Mouse (Mus musculus): ENCODE measurements around the gene Rcor1.

Rcor1 gene

GRCm38 (mm10) chr12:111135953-111136352, 96.8 kb downstream of the Rcor1 start:
- peaks cover 5% of the 10 kb centered on the region; the same call in 1 of the 2 replicates for H3K9me3 ChIP-seq (ENCODE audit: low read length)
- TF ChIP-seq CTCF (conservative IDR thresholded peaks at IDR 0.05; ENCODE audit: low read length), result no peak
- no peak for TF ChIP-seq POU5F1 (IDR thresholded peaks at IDR 0.05; ENCODE audit: borderline replicate concordance, low read length)
- no peak for TF ChIP-seq NANOG (IDR thresholded peaks at IDR 0.05; ENCODE audit: borderline replicate concordance, low read length)
- no peak overlapping the region for H3K4me3 ChIP-seq (replicated peaks; ENCODE audit: low read length)
- H3K36me3 ChIP-seq (ENCODE audit: insufficient read depth, low read length), result no peaks in the 10 kb centered on the region
- H3K4me1 ChIP-seq (replicated peaks; ENCODE audit: low read depth, low read length), result peaks cover 12% of the 10 kb centered on the region; the same call in 1 of the 2 replicates
- peaks cover 37% of the 10 kb centered on the region for H3K27me3 ChIP-seq (ENCODE audit: insufficient read depth, low read length)

GRCm38 (mm10) chr12:111137079-111137478, 97.9 kb downstream of the Rcor1 start:
- TF ChIP-seq POU5F1 (IDR thresholded peaks at IDR 0.05; ENCODE audit: borderline replicate concordance, low read length) (no peak), CTCF (conservative IDR thresholded peaks at IDR 0.05; ENCODE audit: low read length) (no peak), NANOG (IDR thresholded peaks at IDR 0.05; ENCODE audit: borderline replicate concordance, low read length) (no peak)
- Histone ChIP-seq H3K4me1 (replicated peaks; ENCODE audit: low read depth, low read length) (peaks cover 12% of the 10 kb centered on the region; the same call in 1 of the 2 replicates), H3K9me3 (ENCODE audit: low read length) (peaks cover 5% of the 10 kb centered on the region; the same call in 1 of the 2 replicates), H3K4me3 (replicated peaks; ENCODE audit: low read length) (no peak overlapping the region), H3K27me3 (ENCODE audit: insufficient read depth, low read length) (peaks cover 44% of the 10 kb centered on the region), H3K36me3 (ENCODE audit: insufficient read depth, low read length) (no peaks in the 10 kb centered on the region)

DNA sequence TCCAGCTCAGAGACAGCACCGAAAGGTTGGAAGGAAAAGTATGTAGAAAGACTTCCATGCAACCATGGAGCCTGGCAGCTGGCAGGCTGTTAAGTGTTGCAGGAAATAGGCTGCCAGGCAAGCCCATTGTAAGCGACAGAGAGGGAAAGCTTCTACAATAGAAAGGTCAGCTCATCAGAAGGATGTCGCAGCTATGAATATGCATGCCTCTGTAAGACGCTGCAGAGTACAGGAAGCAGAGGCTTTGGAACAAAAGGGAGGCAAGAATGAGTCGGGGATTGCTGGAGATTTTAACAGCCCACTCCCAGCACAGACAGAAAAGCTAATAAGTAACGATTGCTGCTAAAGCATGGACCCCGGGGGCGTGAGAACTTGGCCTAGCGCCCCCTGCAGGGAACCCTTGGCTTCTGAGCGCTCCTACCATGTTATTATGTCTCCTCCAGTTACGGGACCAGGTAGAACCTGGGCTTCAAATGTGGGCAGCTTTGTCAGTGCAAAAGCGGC, 103.9 kb downstream of the Rcor1 start:
- Histone ChIP-seq H3K27me3 (ENCODE audit: insufficient read depth, low read length) (peaks cover 66% of the 10 kb centered on the region), H3K36me3 (ENCODE audit: insufficient read depth, low read length) (no peaks in the 10 kb centered on the region)
- TF ChIP-seq POU5F1 (IDR thresholded peaks at IDR 0.05; ENCODE audit: borderline replicate concordance, low read length) (peak; percentile 100), CTCF (conservative IDR thresholded peaks at IDR 0.05; ENCODE audit: low read length) (peak; percentile 68), NANOG (IDR thresholded peaks at IDR 0.05; ENCODE audit: borderline replicate concordance, low read length) (peak; percentile 91)

GRCm38 (mm10) chr12:111143509-111144063, 104.4 kb downstream of the Rcor1 start:
- Histone ChIP-seq H3K36me3 (ENCODE audit: insufficient read depth, low read length) (no peaks in the 10 kb centered on the region), H3K27me3 (ENCODE audit: insufficient read depth, low read length) (peaks cover 71% of the 10 kb centered on the region), H3K9me3 (ENCODE audit: low read length) (peaks cover 5% of the 10 kb centered on the region; the same call in 1 of the 2 replicates), H3K4me1 (replicated peaks; ENCODE audit: low read depth, low read length) (peaks cover 34% of the 10 kb centered on the region), H3K4me3 (replicated peaks; ENCODE audit: low read length) (peak overlapping the region; percentile 68)
- TF ChIP-seq POU5F1 (IDR thresholded peaks at IDR 0.05; ENCODE audit: borderline replicate concordance, low read length), result no peak
- TF ChIP-seq CTCF (conservative IDR thresholded peaks at IDR 0.05; ENCODE audit: low read length), result no peak; the same call in 1 of the 2 replicates
- no peak for TF ChIP-seq NANOG (IDR thresholded peaks at IDR 0.05; ENCODE audit: borderline replicate concordance, low read length)

More for the DNA sequence above, 103.9 kb downstream of the Rcor1 start:
- Histone ChIP-seq H3K4me1 (replicated peaks; ENCODE audit: low read depth, low read length) (peaks cover 34% of the 10 kb centered on the region), H3K9me3 (ENCODE audit: low read length) (peaks cover 5% of the 10 kb centered on the region; the same call in 1 of the 2 replicates), H3K4me3 (replicated peaks; ENCODE audit: low read length) (peak overlapping the region; percentile 68)

DNA sequence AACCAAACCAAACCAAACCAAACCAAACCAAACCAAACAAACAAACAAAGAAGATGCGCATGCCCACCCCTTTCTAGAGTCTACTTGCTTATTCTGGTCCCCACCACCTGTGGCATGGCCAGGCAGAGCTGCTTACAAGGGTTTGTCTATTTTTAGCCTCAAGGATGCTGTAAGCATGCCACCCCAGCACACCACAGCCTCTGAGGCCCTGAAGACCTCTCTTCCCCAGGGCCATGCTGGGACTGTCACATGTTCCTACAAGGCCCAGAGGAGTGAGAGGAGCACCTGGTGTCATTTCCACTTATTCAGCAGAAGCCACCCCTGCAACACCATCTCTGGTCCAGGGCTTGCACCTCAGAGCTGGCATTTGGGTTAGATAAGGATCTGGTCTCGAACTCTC, 105.4 kb downstream of the Rcor1 start:
- Histone ChIP-seq H3K36me3 (ENCODE audit: insufficient read depth, low read length) (no peaks in the 10 kb centered on the region), H3K4me3 (replicated peaks; ENCODE audit: low read length) (no peak overlapping the region), H3K27me3 (ENCODE audit: insufficient read depth, low read length) (peaks cover 75% of the 10 kb centered on the region), H3K4me1 (replicated peaks; ENCODE audit: low read depth, low read length) (peaks cover 35% of the 10 kb centered on the region), H3K9me3 (ENCODE audit: low read length) (no peaks in the 10 kb centered on the region)
- TF ChIP-seq POU5F1 (IDR thresholded peaks at IDR 0.05; ENCODE audit: borderline replicate concordance, low read length), result no peak
- no peak for TF ChIP-seq NANOG (IDR thresholded peaks at IDR 0.05; ENCODE audit: borderline replicate concordance, low read length)
- TF ChIP-seq CTCF (conservative IDR thresholded peaks at IDR 0.05; ENCODE audit: low read length), result no peak

GRCm38 (mm10) chr12:111145269-111145668, 106.1 kb downstream of the Rcor1 start:
- Histone ChIP-seq H3K27me3 (ENCODE audit: insufficient read depth, low read length) (peaks cover 73% of the 10 kb centered on the region), H3K4me3 (replicated peaks; ENCODE audit: low read length) (no peak overlapping the region), H3K9me3 (ENCODE audit: low read length) (no peaks in the 10 kb centered on the region), H3K4me1 (replicated peaks; ENCODE audit: low read depth, low read length) (peaks cover 42% of the 10 kb centered on the region), H3K36me3 (ENCODE audit: insufficient read depth, low read length) (no peaks in the 10 kb centered on the region)
- TF ChIP-seq NANOG (IDR thresholded peaks at IDR 0.05; ENCODE audit: borderline replicate concordance, low read length) (no peak), POU5F1 (IDR thresholded peaks at IDR 0.05; ENCODE audit: borderline replicate concordance, low read length) (no peak), CTCF (conservative IDR thresholded peaks at IDR 0.05; ENCODE audit: low read length) (no peak)

GRCm38 (mm10) chr12:111149495-111150235, 110.5 kb downstream of the Rcor1 start:
- Histone ChIP-seq H3K27me3 (ENCODE audit: insufficient read depth, low read length) (peaks cover 68% of the 10 kb centered on the region), H3K4me3 (replicated peaks; ENCODE audit: low read length) (no peak overlapping the region), H3K36me3 (ENCODE audit: insufficient read depth, low read length) (no peaks in the 10 kb centered on the region), H3K4me1 (replicated peaks; ENCODE audit: low read depth, low read length) (peaks cover 26% of the 10 kb centered on the region), H3K9me3 (ENCODE audit: low read length) (no peaks in the 10 kb centered on the region)
- TF ChIP-seq POU5F1 (IDR thresholded peaks at IDR 0.05; ENCODE audit: borderline replicate concordance, low read length) (no peak), NANOG (IDR thresholded peaks at IDR 0.05; ENCODE audit: borderline replicate concordance, low read length) (no peak), CTCF (conservative IDR thresholded peaks at IDR 0.05; ENCODE audit: low read length) (no peak)

DNA sequence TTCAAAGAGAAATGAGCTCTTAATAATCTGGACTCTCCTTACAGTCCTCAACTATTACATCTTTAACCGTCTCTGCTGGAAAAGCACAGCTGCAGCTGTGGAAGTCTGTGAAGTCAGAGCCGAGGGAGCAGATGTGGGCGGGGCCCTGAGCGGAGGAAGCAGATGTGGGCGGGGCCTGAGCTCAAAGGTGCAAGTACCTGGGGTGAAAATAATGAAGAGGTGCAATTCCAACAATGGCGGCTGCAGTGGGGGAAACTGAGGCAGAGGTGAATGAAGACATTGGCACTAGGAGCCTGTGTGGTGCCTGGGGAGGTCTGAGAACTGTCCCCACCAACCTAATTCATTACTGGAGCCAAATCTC, 111.1 kb downstream of the Rcor1 start:
- Histone ChIP-seq H3K4me3 (replicated peaks; ENCODE audit: low read length) (no peak overlapping the region), H3K36me3 (ENCODE audit: insufficient read depth, low read length) (no peaks in the 10 kb centered on the region), H3K4me1 (replicated peaks; ENCODE audit: low read depth, low read length) (peaks cover 21% of the 10 kb centered on the region), H3K9me3 (ENCODE audit: low read length) (no peaks in the 10 kb centered on the region), H3K27me3 (ENCODE audit: insufficient read depth, low read length) (peaks cover 68% of the 10 kb centered on the region)
- TF ChIP-seq CTCF (conservative IDR thresholded peaks at IDR 0.05; ENCODE audit: low read length) (no peak), POU5F1 (IDR thresholded peaks at IDR 0.05; ENCODE audit: borderline replicate concordance, low read length) (no peak), NANOG (IDR thresholded peaks at IDR 0.05; ENCODE audit: borderline replicate concordance, low read length) (no peak)
